Mouse (Mus musculus): ENCODE results near the gene Mroh3.

GRCm38 (mm10) chr1:136141176-136141950, 71.3 kb downstream of the Mroh3 start:
- no peak for TF ChIP-seq CTCF (IDR thresholded peaks at IDR 0.05; ENCODE audit: control insufficient read depth, insufficient read depth, low read length)
- 0 out of 2 replicates have a peak, but pooled peaks have one; percentile 19 for TF ChIP-seq POLR2A (IDR thresholded peaks at IDR 0.05; ENCODE audit: borderline replicate concordance, control insufficient read depth, low read depth, low read length)

All from bone marrow, adult 2 months (tissue).